ENCODE assay signal across 14 mouse cellular contexts in the genomic region with DNA sequence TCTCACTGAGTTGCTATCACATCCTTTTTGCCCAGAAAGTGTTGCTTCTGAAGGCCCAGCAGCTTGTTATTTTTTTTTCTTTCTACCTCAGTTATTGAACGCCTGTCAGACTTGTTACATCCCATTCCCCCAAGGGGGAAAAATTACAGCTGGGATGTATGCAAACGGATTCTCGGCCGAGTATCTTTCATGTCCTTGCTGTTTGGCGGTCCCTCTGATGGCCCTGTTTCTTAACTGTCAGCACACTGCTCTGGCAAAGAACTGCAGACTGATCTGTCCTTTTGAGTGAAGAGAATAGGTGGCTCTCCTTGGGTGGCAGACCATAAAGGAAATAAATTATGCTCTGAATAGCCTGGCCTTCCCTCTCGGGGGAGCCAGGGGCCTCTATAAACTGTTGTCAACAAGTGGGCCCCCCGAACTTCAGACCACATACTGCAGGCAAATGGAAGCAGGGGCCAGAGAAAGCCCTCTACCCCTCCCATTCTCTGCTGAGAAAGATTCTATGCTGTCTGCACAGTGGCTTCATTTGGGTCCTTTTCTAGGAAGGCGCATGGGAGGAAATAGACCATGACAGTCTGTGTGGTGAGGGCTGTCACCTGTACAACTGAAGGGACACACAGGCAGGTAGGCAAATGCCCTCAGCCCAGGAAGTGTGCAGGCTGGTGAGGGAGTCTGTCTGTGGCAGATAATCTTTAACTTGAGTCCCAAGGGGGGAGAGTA.
A peak's percentile ranks its signal among the peaks of the same experiment; 100 is the strongest.
DNase-seq lines count a peak whose midpoint lies in the region; ATAC-seq lines count a peak whose summit lies in the region.
"Had no signal": no experiment of that assay in that cellular context is flagged by ENCODE, and none has a peak within 500 bp of the region (broad histone marks: within the 10 kb centered on the region; RNA-seq: fewer than 3 reads in every experiment).

No protein-coding gene starts in this region.

- H3K4me3 ChIP-seq in heart, embryonic 15.5 days = no peak overlapping the region
- peak overlapping the region; percentile 9; the same call in 1 of the 2 replicates for H3K4me3 ChIP-seq in midbrain, embryonic 10.5 days
- H3K4me3 ChIP-seq: heart, adult 2 months; left cerebral cortex, adult 2 months; liver, embryonic 13.5 days had no signal

- no peaks in the 10 kb centered on the region for H3K9me3 ChIP-seq in heart, embryonic 15.5 days (replicated peaks)
- H3K9me3 ChIP-seq in midbrain, embryonic 10.5 days (replicated peaks) = no peaks in the 10 kb centered on the region
- H3K9me3 ChIP-seq: liver, embryonic 13.5 days had no signal

- DNase-seq in heart, adult 9 months (ENCODE audit: low spot score in 2 of 2) = no peak
- peak; percentile 79 for DNase-seq in A20 (ENCODE audit: low read depth, low spot score)
- DNase-seq in embryo, embryonic 10 days (ENCODE audit: low spot score) = peak; percentile 28
- no peak for DNase-seq in midbrain, embryonic 10.5 days (ENCODE audit: low spot score)
- DNase-seq in lung, postnatal 10 days = no peak
- no peak for DNase-seq in layer of hippocampus, postnatal 36 days
- DNase-seq in thymus, postnatal 4 days = no peak
- DNase-seq: adrenal gland, adult 2 months; heart, adult 2 months; kidney, postnatal 36 days; liver, embryonic 13.5 days; lung, postnatal 4 days had no signal

- no peak overlapping the region for H3K27ac ChIP-seq in heart, embryonic 15.5 days
- H3K27ac ChIP-seq in midbrain, embryonic 10.5 days (replicated peaks) = peak overlapping the region; percentile 79
- H3K27ac ChIP-seq: heart, adult 2 months; left cerebral cortex, adult 2 months; liver, embryonic 13.5 days had no signal

- WGBS in heart, embryonic 15.5 days = 33% methylated on average over 8 of the region's 8 CpGs
- 34% methylated on average over 8 of the region's 8 CpGs for WGBS in midbrain, embryonic 10.5 days

- no peaks in the 10 kb centered on the region for H3K36me3 ChIP-seq in heart, embryonic 15.5 days
- H3K36me3 ChIP-seq in midbrain, embryonic 10.5 days = no peaks in the 10 kb centered on the region
- H3K36me3 ChIP-seq: liver, embryonic 13.5 days had no signal

- no peak overlapping the region for H3K9ac ChIP-seq in heart, embryonic 15.5 days
- H3K9ac ChIP-seq: liver, embryonic 13.5 days had no signal

- H3K4me2 ChIP-seq in heart, embryonic 15.5 days = no peak overlapping the region
- H3K4me2 ChIP-seq: liver, embryonic 13.5 days had no signal

- H3K27me3 ChIP-seq in heart, embryonic 15.5 days = no peaks in the 10 kb centered on the region
- H3K27me3 ChIP-seq in midbrain, embryonic 10.5 days (ENCODE audit: low read depth, poor library complexity, severe bottlenecking) = 0 out of 2 replicates have a peak, but pooled peaks cover 4% of the 10 kb centered on the region
- H3K27me3 ChIP-seq: liver, embryonic 13.5 days had no signal

- H3K4me1 ChIP-seq in heart, embryonic 15.5 days (replicated peaks) = peaks cover 28% of the 10 kb centered on the region
- H3K4me1 ChIP-seq in midbrain, embryonic 10.5 days = peaks cover 33% of the 10 kb centered on the region

- ATAC-seq in heart, embryonic 15.5 days (replicated peaks; ENCODE audit: insufficient number of reproducible peaks, insufficient read depth, low FRiP score, low read depth) = 0 out of 2 replicates have a peak, but pooled peaks have one; percentile 27

Comparison
In these comparisons a context has a peak if more than half of its experiments do, and no peak if none do; other contexts are left out.
1. DNase-seq: peak in A20 (single experiment) and embryo, embryonic 10 days (single experiment); none in heart, adult 9 months (0 of 2), midbrain, embryonic 10.5 days (single experiment), lung, postnatal 10 days (single experiment), layer of hippocampus, postnatal 36 days (0 of 2) and thymus, postnatal 4 days (single experiment).